Mouse (Mus musculus) liver, embryonic 14.5 days (tissue): ENCODE results near the gene Rnf220.

ENCODE experiments used
- CTCF ChIP-seq: IDR thresholded peaks from 2 replicates; pipeline ENCODE4 v1.5.1; 2016; ENCODE audit warnings: antibody characterized with exemption, low read depth, control low read depth
- EP300 ChIP-seq: IDR thresholded peaks from 2 replicates; pipeline ENCODE4 v1.6.1; 2016; ENCODE audit warnings: antibody characterized with exemption, low read depth

GRCm38 (mm10) chr4:117479951-117480350 lies 16.9 kb downstream of the Rnf220 start:
- TF ChIP-seq CTCF: no peak
- no peak for TF ChIP-seq EP300
